Mouse (Mus musculus) midbrain, embryonic 15.5 days (tissue): Measurements from ENCODE around the gene Apopt1. TPM values are rescaled to one million over a fixed set of nuclear protein-coding genes. Genes with fewer than 3 reads are reported as not detected.

Source experiments
- ATAC-seq: fragments of 200-750 bp; cut with Nextera tagmentation; replicated peaks from 2 replicates; pipeline ENCODE4 v1.8.0; 2017; ENCODE audit warnings: moderate TSS enrichment
- H3K27ac ChIP-seq: fragments of 300-500 bp; sonication (generic); 2 replicates; pipeline ENCODE4 v1.5.1; 2015; ENCODE audit warnings: mild to moderate bottlenecking, inconsistent platforms
- H3K27me3 ChIP-seq: fragments of 300-500 bp; sonication (generic); replicated peaks from 2 replicates; pipeline ENCODE4 v1.6.1; 2015; ENCODE audit warnings: inconsistent platforms
- H3K36me3 ChIP-seq: fragments of 300-500 bp; sonication (generic); replicated peaks from 2 replicates; pipeline ENCODE4 v1.6.1; 2015; ENCODE audit warnings: inconsistent platforms
- H3K4me1 ChIP-seq: fragments of 300-500 bp; sonication (generic); 2 replicates; pipeline ENCODE4 v1.6.1; 2015; ENCODE audit warnings: inconsistent platforms
- H3K4me2 ChIP-seq: fragments of 300-500 bp; sonication (generic); 2 replicates; pipeline ENCODE4 v1.6.1; 2015; ENCODE audit warnings: inconsistent platforms, mild to moderate bottlenecking, moderate library complexity
- H3K4me3 ChIP-seq: fragments of 300-500 bp; sonication (generic); 2 replicates; pipeline ENCODE4 v1.5.1; 2015; ENCODE audit warnings: mild to moderate bottlenecking, inconsistent platforms
- H3K9ac ChIP-seq: fragments of 300-500 bp; sonication (generic); 2 replicates; pipeline ENCODE4 v1.6.1; 2015; ENCODE audit warnings: mild to moderate bottlenecking, inconsistent platforms
- H3K9me3 ChIP-seq: fragments of 300-500 bp; sonication (generic); 2 replicates; pipeline ENCODE4 v1.6.1; 2016; ENCODE audit warnings: inconsistent platforms
- WGBS: fragments of 180-500 bp; shearing (Covaris S2); methylation state at CpG from one replicate; pipeline ENCODE4 v1.1.7; 2015; ENCODE audit warnings: mixed read lengths; 5-methylcytosine and 5-hydroxymethylcytosine counted together
- polyA plus RNA-seq: library from polyadenylated mRNA; unstranded; fragments of >200 nt; fragmentation: Nextera tagmentation; extraction: Ambion mirVana; gene quantifications from 2 replicates; pipeline ENCODE4 v1.2.1, GENCODE M21; 2015

Apopt1 gene
- polyA plus RNA-seq, 1 experiment from 2014 or later: 55.3 TPM

DNA sequence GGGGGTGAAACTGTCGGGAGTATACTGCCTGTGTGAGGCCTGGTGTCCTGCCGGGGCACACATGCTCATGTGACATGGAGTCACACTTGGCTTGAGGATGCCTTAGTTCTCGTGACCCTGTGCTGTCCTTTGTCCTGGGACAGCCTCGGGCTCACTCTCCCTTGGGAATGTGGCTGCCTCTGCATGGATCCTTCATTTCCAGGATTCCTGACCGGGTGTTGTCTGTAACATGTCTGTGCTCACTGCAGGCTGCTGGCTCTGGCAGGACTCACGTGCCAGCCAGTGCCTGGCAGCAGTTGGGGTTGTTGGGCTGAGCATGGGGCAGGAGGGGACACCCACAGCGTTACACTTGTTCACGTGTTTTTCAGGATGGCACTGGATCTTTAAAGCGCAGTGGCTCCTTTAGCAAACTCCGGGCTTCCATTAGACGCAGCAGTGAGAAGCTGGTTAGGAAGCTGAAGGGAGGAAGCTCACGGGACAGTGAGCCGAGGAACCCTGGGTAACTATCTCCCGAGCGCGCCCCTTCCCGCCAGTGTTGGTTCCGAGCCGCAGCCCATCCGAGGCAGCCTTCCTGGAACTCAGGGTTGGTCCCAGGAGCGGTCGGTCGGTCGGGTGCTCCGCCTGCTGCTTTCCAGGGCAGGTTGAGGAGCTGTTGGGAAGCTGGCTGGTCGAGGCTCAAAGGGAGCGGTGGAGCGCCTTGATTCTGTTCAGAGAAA, 82.3 kb downstream of the Apopt1 start:
- no peaks in the 10 kb centered on the region for H3K4me1 ChIP-seq
- H3K9ac ChIP-seq: no peak overlapping the region
- H3K27ac ChIP-seq: no peak overlapping the region
- WGBS: 90% methylated on average over 28 of the region's 28 CpGs
- H3K4me2 ChIP-seq: no peak overlapping the region
- H3K4me3 ChIP-seq: no peak overlapping the region
- peaks cover 44% of the 10 kb centered on the region for H3K36me3 ChIP-seq
- H3K9me3 ChIP-seq: no peaks in the 10 kb centered on the region
- no peak for ATAC-seq
- no peaks in the 10 kb centered on the region for H3K27me3 ChIP-seq

DNA sequence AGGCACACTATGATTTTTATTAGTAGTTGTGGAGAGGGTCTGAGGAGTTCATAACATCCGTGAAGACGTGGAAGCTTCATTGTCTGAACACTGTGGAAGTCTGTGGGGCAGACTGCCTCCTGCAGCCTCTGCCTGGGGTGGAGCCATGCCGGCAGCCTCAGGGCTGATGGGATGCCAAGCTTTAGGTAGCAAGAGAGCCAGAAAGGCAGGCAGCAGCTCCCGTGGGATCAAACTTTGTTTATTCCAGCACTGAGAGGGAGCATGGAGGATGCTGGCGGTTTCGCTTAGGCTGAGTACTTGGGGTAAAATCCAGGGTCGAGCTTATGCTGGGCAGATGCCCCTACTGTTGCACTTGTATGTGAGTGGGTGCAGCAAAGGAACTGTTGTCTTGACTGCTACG, 84.2 kb downstream of the Apopt1 start:
- Histone ChIP-seq H3K4me3 (no peak overlapping the region), H3K4me2 (no peak overlapping the region), H3K9ac (no peak overlapping the region), H3K27ac (no peak overlapping the region), H3K4me1 (no peaks in the 10 kb centered on the region), H3K36me3 (peaks cover 36% of the 10 kb centered on the region), H3K27me3 (no peaks in the 10 kb centered on the region), H3K9me3 (no peaks in the 10 kb centered on the region)
- WGBS: 86% methylated on average over 8 of the region's 8 CpGs
- no peak for ATAC-seq

DNA sequence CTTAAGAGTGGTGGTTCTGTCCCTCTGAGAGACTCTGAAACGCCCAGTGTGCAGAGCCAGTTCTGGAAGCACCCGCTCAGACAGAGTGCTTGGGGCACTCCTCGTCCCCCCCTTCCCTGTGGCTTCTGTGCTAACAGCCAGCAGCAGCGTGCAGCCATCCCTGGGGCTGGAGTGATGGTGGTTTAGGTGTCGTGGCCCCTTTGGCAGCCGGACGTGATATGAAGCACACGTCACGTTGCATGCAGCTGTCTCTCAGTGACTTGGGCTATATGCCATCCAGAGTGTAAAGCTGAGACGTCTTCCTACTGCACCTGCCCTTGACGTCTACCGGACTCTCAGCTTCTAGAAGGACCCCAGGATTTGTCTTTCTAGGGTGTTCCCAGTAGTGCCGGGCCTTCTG, 85.4 kb downstream of the Apopt1 start:
- Histone ChIP-seq H3K36me3 (peaks cover 27% of the 10 kb centered on the region; the same call in 1 of the 2 replicates), H3K9me3 (no peaks in the 10 kb centered on the region), H3K4me3 (no peak overlapping the region), H3K27ac (no peak overlapping the region), H3K4me1 (no peaks in the 10 kb centered on the region), H3K27me3 (no peaks in the 10 kb centered on the region), H3K4me2 (no peak overlapping the region), H3K9ac (no peak overlapping the region)
- ATAC-seq: no peak
- WGBS: 93% methylated on average over 13 of the region's 13 CpGs

DNA sequence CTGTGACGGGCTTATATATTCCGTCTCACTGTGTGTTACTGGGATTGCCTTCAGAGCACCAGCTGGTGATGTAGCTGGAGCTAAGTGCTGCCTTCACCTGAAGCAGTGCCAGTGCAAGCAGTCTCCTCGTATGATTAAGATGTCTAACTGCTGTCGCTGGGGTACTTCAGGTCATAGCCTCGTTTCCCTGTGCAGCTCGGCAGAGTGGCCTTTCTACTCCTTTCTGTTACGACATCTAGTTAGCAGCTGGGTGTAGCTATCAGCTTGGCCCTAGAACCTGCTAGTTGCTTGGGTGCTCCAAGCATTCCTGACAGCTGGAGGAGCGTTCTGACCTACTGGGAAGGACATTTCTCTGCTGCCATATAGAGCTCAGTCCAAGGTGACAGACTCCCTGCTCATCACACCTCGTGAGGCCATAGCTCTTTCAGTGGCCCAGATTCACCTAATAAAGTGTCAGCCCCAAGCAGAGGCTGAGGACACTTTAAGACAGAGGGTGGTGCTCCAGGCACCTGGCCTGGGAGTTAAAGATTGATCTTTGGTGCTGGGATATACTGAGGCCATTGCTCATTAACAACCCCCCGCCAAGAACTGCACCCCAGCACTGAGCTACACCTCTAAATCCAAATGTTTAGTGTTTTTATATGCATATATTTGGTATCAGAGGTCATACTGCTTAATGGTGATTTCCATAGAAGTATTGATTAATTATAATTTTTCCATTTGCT, 87.6 kb downstream of the Apopt1 start:
- 85% methylated on average over 10 of the region's 10 CpGs for WGBS
- no peaks in the 10 kb centered on the region for H3K27me3 ChIP-seq
- no peak overlapping the region for H3K27ac ChIP-seq
- H3K9me3 ChIP-seq: no peaks in the 10 kb centered on the region
- no peak for ATAC-seq
- no peak overlapping the region for H3K4me3 ChIP-seq
- no peak overlapping the region for H3K4me2 ChIP-seq
- H3K36me3 ChIP-seq: peaks cover 17% of the 10 kb centered on the region; the same call in 1 of the 2 replicates
- no peak overlapping the region for H3K9ac ChIP-seq
- H3K4me1 ChIP-seq: no peaks in the 10 kb centered on the region

DNA sequence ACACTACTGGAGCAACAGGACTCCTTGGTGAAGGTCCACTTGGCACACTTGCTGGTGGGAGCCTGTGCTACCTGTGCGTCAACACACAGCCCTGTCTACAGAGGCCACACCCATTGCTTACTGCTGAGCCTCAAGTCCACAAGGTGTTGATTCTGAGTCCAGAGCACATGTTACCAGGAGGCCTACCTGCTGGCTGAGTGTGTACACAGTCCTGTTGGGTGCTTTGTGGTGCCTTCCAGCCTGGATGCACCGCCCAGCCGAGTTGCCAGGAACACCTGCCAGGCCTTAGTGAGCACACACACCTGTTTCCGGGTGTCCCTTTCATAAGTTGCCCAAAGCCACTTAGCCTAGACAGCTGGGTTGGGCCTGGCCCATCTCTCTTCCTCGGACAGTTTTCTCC, 90.5 kb downstream of the Apopt1 start:
- no peak for ATAC-seq
- Histone ChIP-seq H3K27me3 (no peaks in the 10 kb centered on the region), H3K4me3 (no peak overlapping the region), H3K36me3 (peaks cover 16% of the 10 kb centered on the region), H3K4me1 (no peaks in the 10 kb centered on the region), H3K9me3 (no peaks in the 10 kb centered on the region), H3K4me2 (no peak overlapping the region), H3K27ac (no peak overlapping the region), H3K9ac (no peak overlapping the region)
- WGBS: 91% methylated on average over 5 of the region's 5 CpGs

Other genes starting within 250 kb of the Apopt1 start
- 1.6 and 1.8 TPM in 2 replicates for gene Gm266, start 227.4 kb upstream of the Apopt1 start, polyA plus RNA-seq
- gene Eif5, start 175.2 kb upstream of the Apopt1 start, polyA plus RNA-seq: 475 and 505 TPM in 2 replicates
- gene Mark3, start 138.7 kb upstream of the Apopt1 start, polyA plus RNA-seq: 53.1 and 55.4 TPM in 2 replicates
- gene Ckb, start 40.9 kb upstream of the Apopt1 start, polyA plus RNA-seq: 1,376 and 1,480 TPM in 2 replicates
- 10.4 and 11.9 TPM in 2 replicates for gene Trmt61a, start 35.2 kb upstream of the Apopt1 start, polyA plus RNA-seq
- 71.7 and 73.1 TPM in 2 replicates for gene Bag5, start within 50 bp of the Apopt1 start, polyA plus RNA-seq
- gene Klc1, start 45.6 kb downstream of the Apopt1 start, polyA plus RNA-seq: 661 and 666 TPM in 2 replicates
- 2.9 and 3.1 TPM in 2 replicates for gene Xrcc3, start 100.6 kb downstream of the Apopt1 start, polyA plus RNA-seq
- 32.3 and 39.5 TPM in 2 replicates for gene Zfyve21, start 100.9 kb downstream of the Apopt1 start, polyA plus RNA-seq
- gene Ppp1r13b, start 194.8 kb downstream of the Apopt1 start, polyA plus RNA-seq: 40.4 and 41.8 TPM in 2 replicates